Mouse (Mus musculus) left cerebral cortex, adult 2 months (tissue): ENCODE data around the gene Atp6v1fnb. TPM values are rescaled to one million over a fixed set of nuclear protein-coding genes. Genes with fewer than 3 reads are reported as not detected.

Experiments used
- DNase-seq, 2 experiments: peaks; one replicate each; pipeline ENCODE4 v3.0.0; 2021 to 2022; ENCODE audit warnings: low spot score in 2 of 2, mixed read lengths in 1 of 2; ENCODE audit errors: extremely low spot score in 1 of 2
- H3K27ac ChIP-seq: fragments of 200-600 bp; 2 replicates; pipeline ENCODE4 v1.8.1; 2022
- H3K4me3 ChIP-seq: fragments of 200-600 bp; 2 replicates; pipeline ENCODE4 v1.8.1; 2022
- CTCF ChIP-seq: fragments of 200-600 bp; IDR thresholded peaks from 2 replicates; pipeline ENCODE4 v1.8.1; 2022; ENCODE audit warnings: antibody characterized with exemption, mild to moderate bottlenecking, moderate library complexity
- intact Hi-C: fragments of 180-260 bp; cut with DNase I; formaldehyde crosslinking; loops from one replicate; pipeline ENCODE4 v1.15.1; 2025
- total RNA-seq, 2 experiments: library from RNA; stranded (reverse); gene quantifications; 2 replicates each; pipeline ENCODE4 v1.2.3; 2021

Gene Atp6v1fnb
- total RNA-seq, 2 experiments from 2014 or later, result 0.54 to 0.72 TPM

DNA sequence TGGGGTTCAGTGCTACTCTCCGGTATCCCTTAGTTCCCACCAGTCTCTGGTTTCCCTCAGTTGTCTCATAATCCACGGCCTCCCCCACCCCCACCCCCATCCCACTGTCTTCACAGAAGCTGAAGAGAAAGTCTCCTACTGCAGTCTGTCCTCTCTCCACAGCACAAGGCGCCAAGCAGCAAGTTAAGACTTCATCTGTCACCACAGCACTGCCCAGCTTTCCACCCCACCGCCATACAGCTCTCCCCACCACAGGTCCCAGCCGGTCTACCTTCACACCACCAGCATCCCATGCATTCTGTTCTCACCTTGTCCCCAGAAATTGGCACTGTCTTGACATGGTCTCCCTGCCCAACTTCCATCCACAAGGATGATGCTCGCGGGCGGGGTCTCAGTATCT, 35.6 kb downstream of the Atp6v1fnb start:
- TF ChIP-seq CTCF, result no peak
- DNase-seq, result no peak
- Histone ChIP-seq H3K4me3 (no peak overlapping the region), H3K27ac (no peak overlapping the region)
- intact Hi-C loops, result no loop called here

DNA sequence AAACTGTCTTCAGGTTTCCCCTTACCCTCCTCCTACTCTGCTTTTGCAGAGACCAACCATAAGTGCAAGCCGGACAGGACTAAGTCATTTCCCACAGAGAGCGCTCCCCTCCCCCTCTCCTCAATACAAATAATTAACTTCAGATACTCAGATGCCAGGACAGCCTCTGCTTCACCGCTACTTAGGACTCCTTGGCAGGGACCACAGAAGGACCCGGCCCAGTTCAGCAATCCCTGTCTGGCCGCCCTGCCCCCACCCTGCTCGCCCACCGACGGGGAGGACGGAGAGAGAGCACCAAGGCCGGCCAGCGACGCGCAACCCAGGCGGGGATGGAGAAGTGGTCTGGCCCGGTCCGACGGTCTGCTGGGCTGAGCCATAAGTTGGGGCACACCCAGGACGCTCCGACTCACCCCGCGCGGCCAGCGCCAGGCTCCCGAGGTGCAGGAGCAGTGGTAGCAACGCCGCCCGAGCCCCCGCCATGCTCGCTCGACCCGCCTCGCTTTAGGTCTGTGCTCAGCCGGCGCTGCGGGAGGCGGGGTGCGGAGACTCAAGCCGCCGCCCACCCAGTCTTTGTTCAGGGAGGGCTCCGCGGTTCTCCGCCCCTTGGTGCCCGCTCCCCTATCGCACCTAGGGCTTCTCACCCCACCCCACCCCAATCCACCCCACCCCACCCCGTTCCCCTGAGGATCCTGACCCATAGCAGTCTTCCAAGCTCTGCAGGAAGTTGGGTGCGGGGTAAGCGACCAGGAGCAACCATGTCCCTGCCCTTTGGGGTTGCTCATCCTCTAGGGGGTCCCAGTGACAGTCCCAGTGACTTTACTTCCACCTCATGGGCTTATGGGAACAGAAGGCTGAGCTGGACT, 36.4 kb downstream of the Atp6v1fnb start, which contains the start of gene Kcp:
Gene Kcp, minus strand, starts transcription at position 506 of the 863 bp plus-strand sequence.
- Histone ChIP-seq H3K27ac (no peak within 1 kb of the TSS), H3K4me3 (peak within 1 kb of the TSS; percentile 37)
- DNase-seq, result no peak
- intact Hi-C loops, result no loop called here
- no peak for TF ChIP-seq CTCF

GRCm38 (mm10) chr6:29509086-29509485, 37.8 kb downstream of the Atp6v1fnb start:
- intact Hi-C loops, result no loop called here
- no peak for DNase-seq
- Histone ChIP-seq H3K4me3 (no peak overlapping the region), H3K27ac (no peak overlapping the region)
- TF ChIP-seq CTCF, result no peak

DNA sequence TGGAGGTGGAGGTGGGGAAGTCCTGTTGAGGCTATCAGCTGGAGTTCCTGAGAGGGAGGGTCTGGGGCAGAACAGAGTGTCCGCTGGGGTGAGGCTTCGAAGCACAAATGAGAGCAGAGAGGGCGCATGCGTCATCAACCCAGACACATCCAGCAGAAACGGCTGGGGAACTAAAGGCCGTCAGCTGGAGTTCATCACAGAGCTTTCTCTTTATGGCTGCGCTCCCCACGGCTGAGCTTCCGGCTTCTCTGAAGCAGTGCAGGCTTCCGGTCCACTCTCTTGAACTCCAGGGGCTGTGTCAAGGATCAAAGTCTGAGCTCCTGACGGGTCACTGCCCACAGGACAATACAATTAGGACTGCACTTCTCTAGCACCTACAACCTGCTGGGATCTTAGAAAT, 42.0 kb downstream of the Atp6v1fnb start:
- no peak overlapping the region for H3K4me3 ChIP-seq
- no peak for TF ChIP-seq CTCF
- no peak overlapping the region for H3K27ac ChIP-seq
- no peak for DNase-seq
- intact Hi-C loops, result no loop called here

- intact Hi-C loops, result loop anchor here (5.0 kb wide), 1 partner anchor 130 kb away; no protein-coding TSS in a partner anchor
- TF ChIP-seq CTCF, result peak; percentile 83
- peak; percentile 62 to 69 for DNase-seq
These were observed 45.9 kb downstream of the Atp6v1fnb start for GRCm38 (mm10) chr6:29517139-29517538.

DNA sequence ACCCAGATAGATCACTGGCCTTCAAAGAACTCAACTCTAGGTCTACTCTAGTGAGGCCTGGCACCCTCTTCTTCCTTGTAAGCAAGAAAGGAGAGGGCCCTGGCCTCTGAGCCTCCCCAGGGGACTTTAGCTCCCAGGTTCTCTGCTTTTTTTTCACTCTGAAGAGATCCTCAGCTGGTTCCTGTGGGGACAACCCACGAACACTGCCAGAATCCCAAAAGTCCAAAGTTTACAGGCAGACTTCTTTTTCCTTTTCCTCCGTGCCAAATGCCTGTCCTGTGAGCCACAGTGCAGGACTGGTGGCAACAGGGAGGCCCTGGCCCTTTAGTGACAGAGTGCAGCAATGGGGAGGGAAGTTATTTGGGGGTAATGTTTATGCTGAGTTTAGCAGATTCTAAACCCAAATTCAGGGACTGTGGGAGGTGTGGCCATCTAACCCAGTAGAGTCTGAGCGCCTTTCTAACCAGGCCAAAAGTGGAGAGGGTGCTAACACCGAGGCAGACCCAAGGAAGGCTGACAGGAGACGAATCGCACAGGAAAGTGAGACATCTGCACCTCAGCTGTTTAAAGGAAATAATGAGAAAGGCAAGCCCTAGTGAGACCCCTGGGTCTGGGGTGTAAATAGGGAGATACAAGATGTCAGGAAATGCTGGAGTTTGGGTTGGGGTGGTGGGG, 51.5 kb downstream of the Atp6v1fnb start:
- Histone ChIP-seq H3K4me3 (no peak overlapping the region), H3K27ac (peak overlapping the region; percentile 40; the same call in 1 of the 2 replicates)
- intact Hi-C loops, result no loop called here
- no peak for TF ChIP-seq CTCF
- no peak for DNase-seq

More at GRCm38 (mm10) chr6:29517139-29517538, 45.9 kb downstream of the Atp6v1fnb start:
- Histone ChIP-seq H3K27ac (no peak overlapping the region), H3K4me3 (no peak overlapping the region)

Other genes with a start within 250 kb of the Atp6v1fnb start
- 1 to 10 TPM; 8.0 to 9.1 TPM for gene Hilpda, start 198.9 kb upstream of the Atp6v1fnb start, total RNA-seq
- gene Fam71f2, start 191.8 kb upstream of the Atp6v1fnb start, total RNA-seq, result under 1 TPM; 0.38 to 0.72 TPM
- not detected for gene Fam71f1, start 152.3 kb upstream of the Atp6v1fnb start, total RNA-seq
- 10 to 100 TPM; 59.5 to 65.2 TPM for gene Calu, start 123.4 kb upstream of the Atp6v1fnb start, total RNA-seq
- under 1 TPM in 1 of 2 experiments, not detected in 1; 0.16 TPM for gene Opn1sw, start 83.0 kb upstream of the Atp6v1fnb start, total RNA-seq
- 100 to 1,000 TPM; 104 to 105 TPM for gene Ccdc136, start 75.1 kb upstream of the Atp6v1fnb start, total RNA-seq
- gene Flnc, start 38.2 kb upstream of the Atp6v1fnb start, total RNA-seq, result 1 to 10 TPM; 1.2 to 1.7 TPM
- 100 to 1,000 TPM; 242 to 247 TPM for gene Atp6v1f, start 3.7 kb upstream of the Atp6v1fnb start, total RNA-seq
- 1 to 10 TPM; 1.1 to 2.2 TPM for gene Kcp, start 36.5 kb downstream of the Atp6v1fnb start, total RNA-seq
- 1 to 10 TPM; 4.0 to 4.4 TPM for gene Irf5, start 55.2 kb downstream of the Atp6v1fnb start, total RNA-seq
- gene Tnpo3, start 138.4 kb downstream of the Atp6v1fnb start, total RNA-seq, result 10 to 100 TPM; 72.7 to 73.3 TPM
- gene Tspan33, start 222.8 kb downstream of the Atp6v1fnb start, total RNA-seq, result 10 to 100 TPM; 27.5 to 28.2 TPM